Mouse (Mus musculus) CH12F3 (cell line): ENCODE results near the gene Tent5a.

Experiments used
- in situ Hi-C: fragments of 300-500 bp; cut with MboI; formaldehyde crosslinking; loops from 2 replicates; pipeline ENCODE4 v1.14.3; 2020; ENCODE audit warnings: low sequenced_read_pairs

The Tent5a gene

DNA sequence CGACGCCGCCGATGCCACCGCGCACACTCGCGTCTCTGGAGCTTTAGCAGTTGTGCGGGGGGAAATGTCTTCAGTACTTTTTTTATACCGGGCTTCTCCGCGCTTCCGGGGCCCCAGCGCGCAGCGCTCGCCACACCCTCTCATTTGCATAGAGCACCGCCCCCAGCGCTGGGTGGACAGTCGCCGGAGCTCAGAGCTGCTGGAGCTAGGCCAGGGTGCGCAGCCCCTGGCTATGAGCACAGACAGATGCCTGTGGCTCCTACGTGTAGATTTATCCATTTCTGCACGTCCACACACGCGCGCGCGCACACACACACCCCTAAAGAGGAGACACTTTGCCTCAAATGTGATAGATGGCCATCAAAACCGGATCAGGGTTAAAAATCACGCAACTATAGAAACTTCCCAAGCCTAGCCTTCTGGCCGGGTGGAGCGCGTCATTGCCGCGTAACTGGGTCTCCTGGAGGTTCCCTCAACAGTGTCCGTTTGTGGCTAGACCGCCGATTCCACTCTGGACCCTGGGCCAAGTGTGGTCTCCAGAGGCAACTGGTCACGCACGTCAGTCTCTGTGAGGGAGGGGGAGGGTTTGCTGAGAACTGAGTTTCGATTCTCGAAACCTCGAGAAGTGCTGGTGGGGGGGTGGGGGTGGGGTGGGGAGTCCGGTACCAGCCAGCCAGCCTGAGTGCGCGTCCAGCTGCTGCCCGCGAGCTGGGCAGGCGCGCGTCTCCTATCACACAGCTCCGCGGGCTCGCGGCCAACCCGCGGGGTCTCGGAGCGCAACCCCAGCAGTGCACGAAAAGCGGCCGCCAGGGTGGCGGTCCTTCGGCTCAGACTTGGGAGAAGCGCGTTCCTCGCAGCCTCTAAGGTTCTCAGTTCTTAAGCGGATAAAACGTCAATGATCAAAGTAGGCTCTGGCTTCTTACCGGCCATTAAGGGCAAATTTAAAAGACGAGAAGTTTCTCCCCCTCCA lies at the start of gene Tent5a:
TSS of gene Tent5a (minus strand) at position 107 of the 970 bp plus-strand sequence.
- in situ Hi-C loops, result no loop called here

DNA sequence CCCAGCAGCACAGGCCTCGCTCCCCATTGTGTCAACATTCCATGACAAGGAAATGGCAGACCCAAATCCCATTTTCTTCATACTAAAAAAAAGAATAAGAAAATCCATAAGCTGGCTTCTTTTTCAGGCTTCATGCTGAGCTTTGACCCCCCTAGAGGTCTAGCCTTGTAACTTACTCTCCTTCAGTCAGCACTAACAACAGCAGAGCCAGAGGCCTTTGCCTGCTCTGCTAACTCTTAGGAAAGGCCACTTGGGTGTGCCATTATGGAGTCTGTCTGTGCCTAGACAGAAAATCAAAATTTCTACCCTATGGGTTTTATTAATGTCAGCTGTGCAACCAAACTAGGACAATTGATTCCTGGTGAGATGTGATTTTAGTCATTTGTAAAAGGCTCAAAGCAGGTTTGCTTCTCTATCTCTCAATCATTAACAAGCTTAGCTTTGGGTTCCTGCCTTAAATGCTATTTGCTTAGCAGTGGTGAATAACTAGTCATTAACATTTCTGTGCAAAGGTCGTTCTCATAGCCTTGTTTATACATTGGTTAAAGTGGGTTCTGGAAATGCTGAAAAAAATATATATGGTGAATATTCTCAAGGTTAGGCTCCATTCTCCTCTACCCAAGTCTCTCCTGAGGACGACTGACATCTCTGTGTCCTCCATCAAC lies 49.6 kb upstream of the Tent5a start:
- in situ Hi-C loops, result no loop called here

DNA sequence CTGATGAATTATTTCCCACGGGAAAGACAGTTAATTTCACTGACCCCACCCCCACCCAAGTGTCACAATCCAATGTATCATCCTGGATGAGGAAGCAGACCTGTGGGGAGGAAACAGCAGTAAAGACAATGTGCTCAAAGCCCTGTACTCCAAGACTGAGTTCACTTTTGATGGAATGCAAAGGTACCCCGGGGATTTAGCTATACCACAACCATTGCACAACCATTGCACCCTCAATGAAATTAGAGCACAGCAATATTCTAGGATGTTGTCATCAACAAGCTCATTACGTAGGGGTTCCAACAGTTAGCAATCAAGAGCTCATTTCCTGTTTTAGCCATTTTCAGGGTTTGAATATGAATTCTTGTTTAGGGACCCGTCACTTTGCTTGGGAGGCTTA lies 48.0 kb upstream of the Tent5a start:
- in situ Hi-C loops, result no loop called here

DNA sequence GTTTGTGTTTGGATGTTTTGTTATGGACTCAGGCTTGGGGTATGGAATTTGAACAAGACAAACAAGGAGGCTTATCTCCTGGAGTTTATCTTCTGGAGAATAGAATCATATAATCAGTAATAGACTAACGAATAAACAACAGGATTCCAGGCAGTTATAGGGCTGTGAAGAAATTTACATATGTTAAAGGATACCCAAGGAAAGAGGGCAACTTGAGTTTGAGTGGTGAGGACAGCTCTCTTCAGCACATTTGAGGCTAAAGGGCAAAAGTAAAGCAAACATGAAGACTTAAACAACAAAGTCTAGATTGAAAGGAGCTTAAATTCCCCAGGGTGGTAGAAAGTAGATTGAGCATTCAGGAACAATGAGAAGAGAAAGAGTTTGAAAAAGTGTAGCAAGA lies 44.9 kb upstream of the Tent5a start:
- in situ Hi-C loops, result no loop called here

DNA sequence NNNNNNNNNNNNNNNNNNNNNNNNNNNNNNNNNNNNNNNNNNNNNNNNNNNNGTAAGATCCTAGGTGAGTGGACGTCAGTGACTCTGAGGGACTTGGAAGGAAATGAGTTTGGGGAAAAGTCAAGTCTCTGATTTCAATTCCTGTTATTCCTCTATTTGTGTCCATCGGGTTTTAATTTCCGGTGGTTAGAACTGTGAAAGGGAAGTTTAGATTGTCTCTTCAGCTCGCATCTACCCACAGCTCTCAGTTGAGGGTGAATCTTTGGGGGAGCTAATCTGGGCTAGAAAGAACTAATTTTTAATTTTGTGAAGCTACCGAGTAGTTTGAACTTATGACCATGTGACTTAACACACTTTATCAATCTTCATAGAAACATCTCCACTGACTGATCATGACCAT lies 42.4 kb upstream of the Tent5a start:
- in situ Hi-C loops, result no loop called here

DNA sequence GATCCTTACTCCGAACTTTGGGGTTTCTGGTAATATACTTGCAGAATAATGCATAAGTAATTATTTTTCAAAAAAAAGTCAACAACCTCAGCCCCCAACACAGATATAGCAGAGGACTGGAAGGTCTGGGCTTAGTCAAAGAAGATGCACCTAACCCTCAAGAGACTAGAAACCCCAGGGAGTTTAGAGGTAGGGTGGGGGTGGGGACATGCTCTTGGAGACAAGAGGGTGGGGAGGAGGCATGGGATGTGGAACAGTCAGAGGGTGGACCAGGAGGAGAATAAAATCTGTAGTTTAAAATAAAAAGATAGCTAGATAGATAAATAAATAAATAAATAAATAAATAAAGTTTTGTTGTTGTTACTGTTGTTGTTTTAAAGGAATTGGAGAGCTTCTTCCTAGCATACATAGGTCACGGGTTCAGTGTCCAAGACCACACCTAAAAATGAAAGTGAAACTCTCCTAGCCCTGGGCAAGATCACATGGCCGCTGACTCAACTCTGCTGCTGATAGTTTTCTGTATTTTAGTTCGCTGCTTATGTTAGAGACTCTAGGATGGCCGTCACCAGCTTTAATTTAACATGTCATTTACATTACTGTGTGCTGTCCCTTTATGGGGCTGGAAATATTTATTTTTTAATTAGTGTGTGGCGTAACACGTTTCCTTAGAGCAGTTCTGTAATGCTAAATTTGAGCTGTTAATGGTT lies 30.2 kb upstream of the Tent5a start:
- in situ Hi-C loops, result no loop called here

DNA sequence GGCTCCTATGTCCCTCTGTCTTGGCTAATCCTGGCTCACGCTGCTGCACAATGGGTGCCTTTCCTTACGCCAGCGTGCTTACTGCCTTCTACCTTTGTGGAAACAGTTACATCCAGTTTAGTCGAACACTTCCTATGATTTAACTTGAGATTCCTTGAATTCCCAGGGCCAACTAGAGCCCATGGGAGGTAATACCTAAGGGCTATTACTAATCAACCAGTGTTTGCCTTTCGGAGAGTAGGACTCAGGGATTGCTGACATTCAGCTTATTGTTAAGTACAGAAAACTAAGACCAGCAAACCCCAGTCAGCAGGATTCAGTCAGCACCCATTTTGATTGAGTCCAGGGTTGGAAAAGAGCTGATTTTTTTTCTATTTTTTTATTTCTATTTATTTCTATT lies 28.4 kb upstream of the Tent5a start:
- in situ Hi-C loops, result no loop called here

DNA sequence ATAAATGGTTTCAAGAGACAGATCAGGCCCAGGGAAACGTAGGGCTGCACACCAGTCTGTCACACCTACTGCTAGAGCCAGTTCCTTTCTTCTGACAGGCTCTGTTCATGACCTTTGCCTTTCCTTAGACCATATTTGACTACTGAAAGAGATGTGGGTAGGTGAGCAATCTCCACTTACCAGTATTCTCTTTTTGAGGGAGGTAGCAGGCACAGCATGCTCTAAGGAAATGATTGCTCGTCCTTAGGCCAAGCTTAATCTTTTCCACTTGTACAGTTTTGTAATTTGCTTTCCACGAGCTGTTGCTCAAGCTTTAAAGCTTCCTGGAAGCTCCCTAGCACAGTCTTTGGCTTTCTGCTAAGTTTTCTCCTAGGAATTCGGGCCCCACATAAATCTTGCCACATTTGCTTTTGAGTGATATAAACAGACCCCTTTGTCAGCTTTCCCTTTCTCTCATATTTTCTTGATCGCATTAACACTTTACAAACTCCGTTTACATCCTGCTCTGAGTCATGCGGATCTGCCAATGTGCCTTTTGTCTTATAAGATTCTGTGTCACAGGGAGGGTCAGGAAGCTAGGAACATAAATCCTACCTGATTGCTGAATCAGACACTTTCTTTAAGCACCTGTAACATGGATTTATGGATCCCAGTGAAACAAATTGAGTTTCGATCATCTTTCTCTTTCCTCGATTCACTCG lies 20.8 kb upstream of the Tent5a start:
- in situ Hi-C loops, result no loop called here

DNA sequence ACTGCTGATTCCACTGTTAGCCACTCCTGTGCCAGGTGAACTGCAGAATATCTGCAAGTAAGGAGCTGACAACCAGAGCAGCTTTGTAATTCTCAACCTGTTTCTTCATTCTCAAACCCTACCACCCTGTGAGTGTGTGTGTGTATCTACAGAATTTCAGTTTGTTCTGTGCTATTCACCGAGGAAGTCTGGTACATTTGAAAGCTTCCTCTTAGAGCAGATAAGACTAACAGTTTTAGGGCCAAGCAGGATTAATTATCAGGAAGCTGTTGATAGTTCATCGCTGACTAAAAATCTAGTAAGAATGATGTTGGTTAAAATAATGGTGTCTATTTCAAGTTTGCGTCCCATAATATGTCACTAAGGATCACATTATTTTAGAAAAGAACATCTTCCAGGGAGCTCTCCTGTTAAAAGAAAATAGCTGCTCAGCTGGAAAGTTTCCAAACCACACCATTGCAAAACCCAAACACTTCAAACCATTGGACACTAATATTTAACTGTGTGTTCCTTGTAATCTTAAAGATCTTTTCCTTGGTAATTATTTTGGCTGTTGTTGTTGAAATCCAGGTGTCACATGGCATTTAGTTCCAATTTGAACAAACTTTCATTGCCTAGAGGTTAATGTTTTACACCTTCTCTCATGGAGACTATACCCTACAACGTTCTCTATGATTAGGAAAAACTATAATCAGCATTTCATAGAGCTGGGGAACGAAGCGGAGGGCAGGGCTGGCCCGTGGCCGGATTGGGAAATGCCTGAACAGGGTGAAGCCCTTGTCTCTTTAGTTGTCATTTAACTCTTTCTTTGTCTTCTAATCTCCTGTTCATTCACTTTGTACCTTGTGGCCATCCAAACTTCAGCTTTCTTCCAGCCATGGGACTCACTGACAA lies 16.0 kb upstream of the Tent5a start:
- in situ Hi-C loops, result no loop called here

DNA sequence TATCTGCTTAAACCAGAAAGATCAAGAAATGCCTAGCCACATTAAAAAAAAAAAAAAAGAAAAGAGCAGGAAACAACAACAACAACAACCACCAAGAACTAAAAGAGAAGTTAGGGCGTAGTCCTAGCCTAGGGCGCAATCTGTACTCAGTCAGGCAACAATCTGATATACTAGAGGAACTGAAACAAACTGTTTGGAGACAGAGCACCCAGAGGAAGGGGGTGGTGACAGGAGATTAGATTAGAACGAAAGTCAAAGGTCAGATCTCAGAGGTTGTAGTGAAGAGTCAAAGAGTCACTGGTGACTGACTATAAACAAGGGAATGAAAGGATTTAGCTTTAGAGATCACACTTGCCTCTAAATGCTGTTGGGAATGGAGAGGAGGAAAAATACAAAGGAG lies 13.2 kb upstream of the Tent5a start:
- in situ Hi-C loops, result no loop called here

DNA sequence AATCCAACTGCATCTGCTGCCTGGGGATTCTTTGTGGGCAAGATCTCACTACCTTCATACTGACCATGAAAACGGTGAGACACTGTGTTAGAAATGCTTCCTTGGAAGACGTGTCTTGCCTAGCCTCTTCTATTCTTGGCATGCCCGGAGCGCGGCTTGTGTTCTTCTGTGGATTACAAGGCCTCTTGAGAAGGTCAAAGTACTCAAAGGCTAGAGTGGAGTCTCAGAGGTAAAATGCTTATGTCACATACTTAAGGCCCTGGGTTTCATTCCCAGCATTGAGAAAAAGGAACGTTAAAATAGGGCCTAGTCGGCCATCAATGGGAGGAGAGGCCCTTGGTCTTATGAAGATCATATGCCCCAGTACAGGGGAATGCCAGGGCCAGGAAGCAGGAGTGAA lies 8.9 kb upstream of the Tent5a start:
- in situ Hi-C loops, result no loop called here

DNA sequence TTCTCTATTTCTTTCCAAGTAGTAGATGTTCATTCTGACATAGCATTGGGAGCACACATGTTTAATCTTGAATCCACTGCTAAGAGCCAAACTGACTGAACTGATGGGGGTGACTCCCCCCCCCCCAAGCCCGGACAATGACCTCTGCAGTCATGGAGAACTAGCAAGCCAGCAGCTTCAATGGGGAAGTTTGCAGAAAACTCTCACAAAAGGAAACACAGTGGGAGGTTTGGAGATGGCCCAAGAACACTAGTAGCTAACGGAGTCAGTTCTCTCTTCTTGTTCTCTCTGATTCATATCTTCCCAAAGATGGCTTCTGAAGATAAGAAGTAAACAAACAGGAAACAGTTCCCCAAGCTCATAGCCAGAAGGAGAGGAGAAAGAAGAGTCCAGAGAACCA lies 4.4 kb upstream of the Tent5a start:
- in situ Hi-C loops, result no loop called here

DNA sequence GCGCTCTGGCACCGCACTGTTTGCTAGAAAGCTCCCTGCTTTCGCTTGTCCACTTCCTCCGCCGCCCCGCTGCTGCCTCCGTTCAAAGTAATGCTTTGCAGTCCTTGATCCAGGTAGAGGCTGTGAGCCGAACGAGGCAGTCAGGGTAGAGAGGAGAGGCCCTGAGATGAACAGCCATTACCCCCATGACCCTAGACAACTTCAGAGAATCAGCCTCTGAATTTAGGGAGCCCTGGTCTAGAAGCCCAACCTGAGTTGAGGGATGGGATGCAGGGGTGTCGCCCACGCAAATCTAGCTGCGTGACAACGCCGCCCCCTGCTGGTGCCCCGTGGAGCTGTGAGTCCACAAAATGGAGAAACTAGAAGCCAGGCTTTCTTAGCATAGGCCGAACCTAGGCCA lies 1.1 kb upstream of the Tent5a start:
- in situ Hi-C loops, result no loop called here

DNA sequence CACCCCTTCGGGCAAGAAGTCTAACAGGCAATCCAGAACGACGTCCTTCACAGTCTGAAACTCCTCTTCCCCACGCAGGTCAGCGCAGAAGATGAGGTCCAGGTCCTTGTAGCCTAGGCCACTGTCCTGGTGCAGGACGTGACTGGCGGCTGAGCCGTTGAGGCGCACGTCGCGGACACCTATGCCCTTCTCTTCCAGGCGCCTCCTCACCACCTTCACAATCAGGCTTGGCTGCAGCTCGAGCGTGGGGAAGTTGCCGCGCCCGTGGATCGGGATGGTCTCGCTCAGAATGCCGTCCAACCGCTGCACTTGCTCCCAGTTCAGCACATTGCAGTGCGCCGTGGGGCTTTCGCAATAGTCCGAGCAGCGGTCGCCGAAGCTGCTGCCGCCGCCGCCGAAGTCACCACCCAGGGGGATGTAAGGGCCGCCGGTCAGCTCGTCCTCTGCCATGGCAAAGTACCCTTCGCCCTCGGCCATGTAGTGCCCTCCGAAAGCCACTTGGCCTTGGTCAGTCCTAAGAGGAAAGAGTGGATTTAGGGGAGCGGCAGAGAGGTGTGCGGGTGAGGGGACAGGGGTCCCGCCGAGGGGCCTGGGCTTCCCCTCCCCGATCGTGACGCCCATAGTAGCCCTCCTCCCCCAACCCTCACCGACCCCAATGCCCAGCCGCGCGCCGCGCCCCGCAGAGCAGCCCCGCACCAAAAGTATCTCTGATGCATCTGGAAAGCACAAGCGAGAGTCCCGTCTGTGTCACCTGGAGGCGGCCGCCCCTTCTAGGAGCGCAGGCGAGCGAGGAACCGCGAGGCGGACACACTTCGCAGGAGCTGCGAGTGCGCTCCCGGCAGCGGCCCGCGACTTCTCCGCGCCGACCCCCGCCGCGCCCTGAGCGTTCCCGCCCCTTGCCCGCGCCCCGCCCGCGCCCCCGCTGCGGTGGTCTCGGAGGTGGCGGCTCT lies 581 bp downstream of the Tent5a start:
- in situ Hi-C loops, result no loop called here

DNA sequence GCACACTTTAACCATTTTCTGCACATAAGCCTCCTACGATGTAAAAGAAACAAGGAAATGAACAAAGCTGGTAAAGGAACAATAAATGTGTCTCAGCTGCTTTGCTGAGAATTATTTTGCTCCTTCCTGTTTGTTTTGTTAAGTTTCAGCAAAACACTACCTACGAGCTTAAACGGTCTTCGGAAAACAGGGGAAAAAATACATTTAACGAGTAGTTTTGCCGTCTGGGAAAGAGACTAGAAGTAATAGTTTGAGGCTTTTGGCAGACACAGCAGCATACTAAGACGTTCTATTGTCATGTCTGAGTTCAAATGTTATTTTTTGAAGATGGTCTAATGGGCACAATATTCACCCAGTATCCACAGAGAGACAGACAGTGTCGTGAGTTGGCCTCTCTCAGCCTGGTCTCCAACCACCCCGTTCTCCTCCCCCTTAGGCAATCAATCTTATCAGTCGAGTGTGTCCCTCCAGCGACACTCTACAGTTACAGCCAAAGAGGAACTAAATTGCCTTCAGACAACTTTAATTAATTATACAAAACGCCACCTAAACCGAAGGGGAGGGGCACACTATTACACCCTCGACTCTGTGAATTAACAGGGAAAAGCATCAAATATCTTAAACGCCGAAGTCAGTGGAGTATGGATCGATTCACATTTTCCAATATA lies 1.8 kb downstream of the Tent5a start:
- in situ Hi-C loops, result no loop called here

DNA sequence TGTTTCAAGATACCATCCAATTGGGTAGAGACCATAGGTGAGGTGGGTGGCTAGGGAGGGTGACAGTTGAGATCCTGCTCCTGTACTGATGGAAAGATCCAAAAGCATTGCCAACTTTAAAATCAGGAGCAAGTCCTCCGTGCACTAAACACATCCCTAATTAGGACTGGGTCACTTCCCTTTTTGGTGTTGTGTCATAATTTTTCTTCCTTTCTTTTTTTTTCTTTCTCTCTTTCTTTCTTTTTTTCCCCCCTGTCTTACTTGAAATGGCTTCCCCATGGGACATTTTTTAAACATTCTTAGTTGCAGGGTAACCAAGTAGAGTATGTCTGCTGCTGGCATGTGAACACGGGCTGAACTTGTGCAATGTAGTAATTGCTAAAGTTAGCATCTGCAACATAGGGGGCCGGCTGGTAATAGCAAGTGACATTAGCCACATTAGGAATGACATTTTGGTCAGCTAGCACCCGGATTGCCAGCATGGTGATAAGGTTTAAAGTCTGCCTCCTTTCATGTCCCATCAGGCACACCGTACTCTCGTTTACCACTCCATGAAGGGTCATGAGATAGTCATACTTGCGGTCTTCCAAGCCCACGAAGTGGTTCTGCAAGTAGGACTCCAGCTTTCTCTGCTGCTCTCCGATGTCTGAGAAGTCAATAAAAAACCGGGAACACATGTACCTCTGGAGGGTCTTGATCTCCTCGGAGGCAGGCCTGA lies 2.8 kb downstream of the Tent5a start:
- in situ Hi-C loops, result no loop called here

DNA sequence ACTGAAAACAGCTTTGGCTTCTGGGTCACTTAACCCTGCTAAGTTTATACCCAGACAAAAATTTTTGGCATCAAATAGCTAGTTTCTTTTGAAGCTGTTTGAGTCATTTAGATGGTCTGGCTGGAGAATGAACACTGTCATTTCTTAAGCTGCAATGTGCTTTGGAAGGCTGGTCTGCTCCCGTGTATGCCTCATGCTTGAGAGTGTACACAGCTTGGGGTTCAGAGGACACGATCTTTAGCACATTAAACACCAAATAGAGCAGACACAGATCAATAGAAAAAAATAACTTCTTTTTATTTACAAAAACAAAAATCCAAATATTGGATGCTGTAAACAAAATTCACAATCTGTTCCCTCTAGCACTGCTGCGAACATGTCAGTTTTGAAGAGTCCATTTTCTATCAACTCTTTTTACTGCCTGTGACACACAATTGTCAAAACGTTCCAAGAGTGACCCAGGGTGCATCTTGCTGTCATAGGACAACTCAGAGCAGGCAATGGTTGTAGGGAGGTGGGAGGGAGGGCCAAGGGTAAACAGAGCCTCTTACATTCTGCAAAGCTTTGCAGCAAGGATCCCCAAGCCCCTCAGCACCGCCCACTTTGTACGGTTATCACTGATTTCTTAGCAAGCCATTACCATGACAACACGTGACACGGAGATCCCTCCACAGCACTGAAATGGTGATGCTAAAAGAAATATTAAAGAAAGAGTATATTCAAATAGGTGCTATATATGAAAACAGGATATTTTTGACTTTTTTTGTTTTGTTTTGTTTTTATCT lies 6.8 kb downstream of the Tent5a start:
- in situ Hi-C loops, result no loop called here
